Mouse (Mus musculus) ES-E14 (cell line): Measurements from ENCODE around the gene Eif2b1.

Source experiments
- CHD2 ChIP-seq: IDR thresholded peaks from 2 replicates; pipeline ENCODE4 v1.6.1; 2014; ENCODE audit warnings: mild to moderate bottlenecking, low read depth, low read length, inconsistent platforms
- HCFC1 ChIP-seq: IDR thresholded peaks from 2 replicates; pipeline ENCODE4 v1.6.1; 2012; ENCODE audit warnings: low read length, inconsistent platforms, borderline replicate concordance; ENCODE audit not compliant: insufficient read depth
- MAFK ChIP-seq: IDR thresholded peaks from 2 replicates; pipeline ENCODE4 v1.6.1; 2014; ENCODE audit warnings: mild to moderate bottlenecking, low read depth, low read length, inconsistent platforms; ENCODE audit not compliant: insufficient read depth
- ZC3H11A ChIP-seq: IDR thresholded peaks from 2 replicates; pipeline ENCODE4 v1.6.1; 2012; ENCODE audit warnings: low read depth, mild to moderate bottlenecking, inconsistent platforms, low read length, borderline replicate concordance

GRCm38 (mm10) chr5:124532451-124532850 lies 46.5 kb downstream of the Eif2b1 start:
- no peak for TF ChIP-seq ZC3H11A
- TF ChIP-seq MAFK, result no peak
- no peak for TF ChIP-seq HCFC1
- TF ChIP-seq CHD2, result no peak
